Comparison of ENCODE assay signal across 26 mouse cellular contexts in the genomic region with DNA sequence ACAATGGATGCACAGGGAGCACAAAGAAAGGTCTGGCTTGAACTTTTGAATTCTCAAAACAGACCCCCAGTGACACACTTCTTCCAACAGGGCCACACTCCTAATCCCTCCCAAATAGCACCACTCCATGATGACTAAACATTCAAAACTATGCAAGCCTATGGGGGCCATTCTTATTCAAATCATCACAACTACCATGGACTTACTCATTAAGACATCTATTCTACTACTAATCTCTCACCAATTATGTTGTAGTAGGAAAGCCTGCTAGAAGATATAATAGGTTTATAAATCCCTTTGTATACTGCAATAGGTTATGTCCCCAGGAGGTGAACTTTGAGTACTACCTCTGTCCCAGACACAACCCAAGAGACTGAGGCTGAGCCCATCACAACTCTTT.
DNase-seq lines count a peak whose midpoint lies in the region; ATAC-seq and TF ChIP-seq lines count a peak whose summit lies in the region.
"Had no signal": no experiment of that assay in that cellular context is flagged by ENCODE, and none has a peak within 500 bp of the region (broad histone marks: within the 10 kb centered on the region; RNA-seq: fewer than 3 reads in every experiment).

No protein-coding gene starts in this region.

- ATAC-seq in forebrain, embryonic 11.5 days (replicated peaks; ENCODE audit: low FRiP score), result peak; percentile 93
- no peak for ATAC-seq in forebrain, postnatal 0 days
- peak; percentile 84 for ATAC-seq in midbrain, embryonic 12.5 days (ENCODE audit: low FRiP score, low read depth)
- ATAC-seq in midbrain, embryonic 15.5 days (replicated peaks), result no peak
- ATAC-seq in forebrain, embryonic 13.5 days, result peak; percentile 57; the same call in 1 of the 2 replicates
- ATAC-seq: hindbrain, embryonic 16.5 days; intestine, embryonic 15.5 days had no signal

- H3K27me3 ChIP-seq in forebrain, embryonic 11.5 days (ENCODE audit: control insufficient read depth, insufficient read depth, low read length), result no peaks in the 10 kb centered on the region; the same call in 1 of the 2 replicates
- H3K27me3 ChIP-seq in forebrain, postnatal 0 days (ENCODE audit: insufficient read depth, low read length), result no peaks in the 10 kb centered on the region
- no peaks in the 10 kb centered on the region for H3K27me3 ChIP-seq in midbrain, embryonic 12.5 days
- no peaks in the 10 kb centered on the region for H3K27me3 ChIP-seq in midbrain, embryonic 15.5 days (replicated peaks)
- H3K27me3 ChIP-seq in forebrain, embryonic 13.5 days, result peaks cover 2% of the 10 kb centered on the region; the same call in 1 of the 2 replicates
- H3K27me3 ChIP-seq: CH12.LX; embryonic facial prominence, embryonic 12.5 days; embryonic facial prominence, embryonic 15.5 days; hindbrain, embryonic 13.5 days; intestine, embryonic 15.5 days had no signal

- no peak overlapping the region for H3K27ac ChIP-seq in forebrain, embryonic 11.5 days (ENCODE audit: low read depth, low read length)
- no peak overlapping the region for H3K27ac ChIP-seq in forebrain, postnatal 0 days (ENCODE audit: low read depth, low read length)
- H3K27ac ChIP-seq in midbrain, embryonic 12.5 days (replicated peaks), result no peak overlapping the region
- H3K27ac ChIP-seq in midbrain, embryonic 15.5 days, result no peak overlapping the region
- H3K27ac ChIP-seq in forebrain, embryonic 13.5 days, result no peak overlapping the region
- H3K27ac ChIP-seq: embryonic facial prominence, embryonic 12.5 days; embryonic facial prominence, embryonic 15.5 days; hindbrain, embryonic 10.5 days; hindbrain, embryonic 13.5 days; intestine, embryonic 15.5 days had no signal

- no peak for DNase-seq in forebrain, embryonic 11.5 days (ENCODE audit: low spot score)
- DNase-seq in forebrain, postnatal 0 days, result no peak
- peak; percentile 25 for DNase-seq in R1 (ENCODE audit: low read depth, low spot score)
- DNase-seq in heart, postnatal 36 days, result no peak
- DNase-seq in urinary bladder, postnatal 36 days (ENCODE audit: low spot score in 2 of 2), result no peak
- DNase-seq: adrenal gland, postnatal 10 days; adrenal gland, postnatal 36 days; B cell, adult 2 months; cerebellum, adult 11 months; cerebellum, adult 2 months; cerebellum, adult 9-11 months; cerebellum, postnatal 25 days; gastrocnemius, postnatal 14 days; heart, adult 11 months; kidney, adult 11 months had no signal

- intact Hi-C loops in heart, postnatal 36 days (cut with DNase I), result no loop called here

- H3K9me3 ChIP-seq in forebrain, embryonic 11.5 days (ENCODE audit: control insufficient read depth, low read length), result no peaks in the 10 kb centered on the region
- H3K9me3 ChIP-seq in forebrain, postnatal 0 days (ENCODE audit: low read length), result no peaks in the 10 kb centered on the region
- no peaks in the 10 kb centered on the region for H3K9me3 ChIP-seq in midbrain, embryonic 12.5 days
- no peaks in the 10 kb centered on the region for H3K9me3 ChIP-seq in midbrain, embryonic 15.5 days
- H3K9me3 ChIP-seq in forebrain, embryonic 13.5 days (replicated peaks), result no peaks in the 10 kb centered on the region
- H3K9me3 ChIP-seq: embryonic facial prominence, embryonic 12.5 days; embryonic facial prominence, embryonic 15.5 days; hindbrain, embryonic 10.5 days; hindbrain, embryonic 13.5 days; intestine, embryonic 15.5 days had no signal

- H3K4me2 ChIP-seq in forebrain, embryonic 11.5 days (ENCODE audit: low read depth, low read length, severe bottlenecking), result no peak overlapping the region
- H3K4me2 ChIP-seq in forebrain, postnatal 0 days (ENCODE audit: low read depth), result no peak overlapping the region
- no peak overlapping the region for H3K4me2 ChIP-seq in midbrain, embryonic 12.5 days (replicated peaks)
- no peak overlapping the region for H3K4me2 ChIP-seq in midbrain, embryonic 15.5 days
- no peak overlapping the region for H3K4me2 ChIP-seq in forebrain, embryonic 13.5 days
- H3K4me2 ChIP-seq: embryonic facial prominence, embryonic 12.5 days; embryonic facial prominence, embryonic 15.5 days; heart, embryonic 11.5 days; hindbrain, embryonic 13.5 days; intestine, embryonic 15.5 days had no signal

- H3K4me3 ChIP-seq in forebrain, embryonic 11.5 days (ENCODE audit: low read depth, low read length), result no peak overlapping the region
- H3K4me3 ChIP-seq in forebrain, postnatal 0 days (ENCODE audit: low read depth, low read length), result no peak overlapping the region
- no peak overlapping the region for H3K4me3 ChIP-seq in midbrain, embryonic 12.5 days
- H3K4me3 ChIP-seq in midbrain, embryonic 15.5 days, result no peak overlapping the region
- no peak overlapping the region for H3K4me3 ChIP-seq in forebrain, embryonic 13.5 days
- H3K4me3 ChIP-seq: embryonic facial prominence, embryonic 12.5 days; embryonic facial prominence, embryonic 15.5 days; hindbrain, embryonic 10.5 days; hindbrain, embryonic 13.5 days; intestine, embryonic 15.5 days had no signal

- no peaks in the 10 kb centered on the region for H3K36me3 ChIP-seq in forebrain, embryonic 11.5 days (ENCODE audit: control insufficient read depth, insufficient read depth, low read length)
- no peaks in the 10 kb centered on the region for H3K36me3 ChIP-seq in forebrain, postnatal 0 days (ENCODE audit: insufficient read depth)
- H3K36me3 ChIP-seq in midbrain, embryonic 12.5 days, result no peaks in the 10 kb centered on the region
- no peaks in the 10 kb centered on the region for H3K36me3 ChIP-seq in midbrain, embryonic 15.5 days (replicated peaks)
- H3K36me3 ChIP-seq in forebrain, embryonic 13.5 days (ENCODE audit: poor library complexity, severe bottlenecking), result no peaks in the 10 kb centered on the region
- H3K36me3 ChIP-seq: embryonic facial prominence, embryonic 12.5 days; embryonic facial prominence, embryonic 15.5 days; hindbrain, embryonic 10.5 days; hindbrain, embryonic 13.5 days; intestine, embryonic 15.5 days had no signal

- H3K9ac ChIP-seq in forebrain, embryonic 11.5 days (ENCODE audit: low read length), result no peak overlapping the region
- no peak overlapping the region for H3K9ac ChIP-seq in forebrain, postnatal 0 days
- no peak overlapping the region for H3K9ac ChIP-seq in midbrain, embryonic 12.5 days (replicated peaks)
- no peak overlapping the region for H3K9ac ChIP-seq in midbrain, embryonic 15.5 days
- no peak overlapping the region for H3K9ac ChIP-seq in forebrain, embryonic 13.5 days
- H3K9ac ChIP-seq: embryonic facial prominence, embryonic 12.5 days; embryonic facial prominence, embryonic 15.5 days; hindbrain, embryonic 13.5 days; intestine, embryonic 15.5 days had no signal

- H3K4me1 ChIP-seq in forebrain, embryonic 11.5 days (replicated peaks; ENCODE audit: control insufficient read depth, insufficient read depth, low read length), result no peaks in the 10 kb centered on the region
- H3K4me1 ChIP-seq in forebrain, postnatal 0 days (ENCODE audit: insufficient read depth), result no peaks in the 10 kb centered on the region
- no peaks in the 10 kb centered on the region for H3K4me1 ChIP-seq in midbrain, embryonic 12.5 days
- no peaks in the 10 kb centered on the region for H3K4me1 ChIP-seq in midbrain, embryonic 15.5 days
- H3K4me1 ChIP-seq in forebrain, embryonic 13.5 days, result no peaks in the 10 kb centered on the region
- H3K4me1 ChIP-seq: embryonic facial prominence, embryonic 12.5 days; embryonic facial prominence, embryonic 15.5 days; hindbrain, embryonic 10.5 days; hindbrain, embryonic 13.5 days; intestine, embryonic 15.5 days had no signal

- no peak for TF ChIP-seq CTCF in forebrain, postnatal 0 days (IDR thresholded peaks at IDR 0.05; ENCODE audit: low read depth)

Comparison
In these comparisons a context has a peak if more than half of its experiments do, and no peak if none do; other contexts are left out.
1. ATAC-seq: peak in forebrain, embryonic 11.5 days (single experiment), midbrain, embryonic 12.5 days (single experiment) and forebrain, embryonic 13.5 days (single experiment); none in forebrain, postnatal 0 days (single experiment) and midbrain, embryonic 15.5 days (single experiment).